Mouse (Mus musculus): ENCODE measurements around the gene Fgb.
A peak's percentile ranks its signal among the peaks of the same experiment; 100 is the strongest.

The Fgb gene

GRCm38 (mm10) chr3:83049680-83050079 lies at the start of gene Fgb:
Gene Fgb, minus strand, starts transcription at chr3:83049863.
- no peak for DNase-seq

- DNase-seq: no peak
Observed at GRCm38 (mm10) chr3:83099139-83099538, 49.5 kb upstream of the Fgb start.

- peak; percentile 19 for DNase-seq
Observed at GRCm38 (mm10) chr3:83098546-83099034, 48.9 kb upstream of the Fgb start.

GRCm38 (mm10) chr3:83097586-83097985 lies 47.9 kb upstream of the Fgb start:
- DNase-seq: no peak

GRCm38 (mm10) chr3:83080567-83081055 lies 30.9 kb upstream of the Fgb start:
- peak; percentile 82 to 86 for DNase-seq

- DNase-seq: peak in 1 of 2 experiments; percentile 29
Observed at GRCm38 (mm10) chr3:83076563-83076962, 26.9 kb upstream of the Fgb start.

- no peak for DNase-seq
Observed at GRCm38 (mm10) chr3:83070231-83070630, 20.6 kb upstream of the Fgb start.

- DNase-seq: no peak
Observed at GRCm38 (mm10) chr3:83068869-83069268, 19.2 kb upstream of the Fgb start.

- DNase-seq: peak; percentile 72 to 79
Observed at GRCm38 (mm10) chr3:83067920-83068319, 18.3 kb upstream of the Fgb start.

- DNase-seq: no peak
Observed at GRCm38 (mm10) chr3:83057046-83057445, 7.4 kb upstream of the Fgb start.

- DNase-seq: peak; percentile 99
Observed at GRCm38 (mm10) chr3:83055281-83056038, 5.8 kb upstream of the Fgb start, which contains the start of gene Plrg1. Gene Plrg1, plus strand, starts transcription at chr3:83055522.

GRCm38 (mm10) chr3:83054759-83055158 lies 5.1 kb upstream of the Fgb start:
- DNase-seq: no peak

GRCm38 (mm10) chr3:83053758-83054157 lies 4.1 kb upstream of the Fgb start:
- peak in 1 of 2 experiments; percentile 21 for DNase-seq

- DNase-seq: no peak
Observed at GRCm38 (mm10) chr3:83053126-83053525, 3.5 kb upstream of the Fgb start.

GRCm38 (mm10) chr3:83052102-83052501 lies 2.4 kb upstream of the Fgb start:
- no peak for DNase-seq

- no peak for DNase-seq
Observed at GRCm38 (mm10) chr3:83050661-83051060, 998 bp upstream of the Fgb start.

GRCm38 (mm10) chr3:83046649-83047048 lies 3.0 kb downstream of the Fgb start:
- no peak for DNase-seq

GRCm38 (mm10) chr3:83042451-83042850 lies 7.2 kb downstream of the Fgb start:
- DNase-seq: no peak

GRCm38 (mm10) chr3:83039666-83040065 lies 10.0 kb downstream of the Fgb start:
- no peak for DNase-seq

- DNase-seq: no peak
Observed at GRCm38 (mm10) chr3:83038865-83039264, 10.8 kb downstream of the Fgb start.

GRCm38 (mm10) chr3:83033801-83034200 lies 15.9 kb downstream of the Fgb start:
- DNase-seq: no peak

- no peak for DNase-seq
Observed at GRCm38 (mm10) chr3:83032746-83033308, 16.8 kb downstream of the Fgb start.

GRCm38 (mm10) chr3:83030331-83030730 lies 19.3 kb downstream of the Fgb start:
- DNase-seq: no peak
